Mouse (Mus musculus) spleen, postnatal 10 days (tissue): ENCODE measurements around the gene Myo16.

Source experiments
- DNase-seq, 2 experiments: peaks; one replicate each; pipeline ENCODE4 v3.0.0; 2021 to 2022; ENCODE audit warnings: low spot score in 2 of 2

Gene Myo16

DNA sequence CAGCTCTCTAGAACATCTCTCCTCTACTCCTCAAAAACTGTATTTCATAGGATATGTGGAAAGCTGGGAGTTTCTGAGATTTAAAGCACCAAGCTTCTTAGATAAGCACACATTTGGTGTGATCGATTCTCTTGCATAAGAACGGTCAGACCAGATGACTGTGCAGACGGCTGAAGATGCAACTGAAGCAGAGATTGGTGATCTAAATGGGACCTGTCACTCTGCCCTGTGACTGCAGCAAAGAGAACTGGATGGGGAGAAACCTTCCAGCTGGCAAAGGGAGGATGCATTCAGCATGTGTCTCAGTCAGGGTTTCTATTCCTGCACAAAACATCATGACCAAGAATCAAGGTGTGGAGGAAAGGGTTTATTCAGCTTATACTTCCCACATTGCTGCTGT, 318.7 kb downstream of the Myo16 start:
- no peak for DNase-seq

DNA sequence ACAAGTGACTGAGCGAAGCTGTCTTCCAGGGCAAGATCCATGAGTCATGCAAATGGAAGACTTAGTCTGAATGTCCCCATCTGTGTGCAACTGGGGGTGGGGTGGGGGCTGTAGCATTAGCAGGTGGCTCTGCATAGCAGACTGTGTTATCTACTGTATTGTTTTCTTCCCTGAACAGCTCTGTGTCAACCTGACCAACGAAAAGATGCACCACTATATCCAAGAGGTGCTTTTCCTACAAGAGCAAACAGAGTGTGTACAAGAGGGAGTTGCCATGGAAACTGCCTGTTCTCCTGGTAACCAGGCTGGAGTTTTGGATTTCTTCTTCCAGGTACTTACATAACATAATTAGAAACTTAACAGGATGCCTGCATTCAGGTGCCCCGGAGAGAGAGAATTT, 320.7 kb downstream of the Myo16 start:
- DNase-seq, result no peak

DNA sequence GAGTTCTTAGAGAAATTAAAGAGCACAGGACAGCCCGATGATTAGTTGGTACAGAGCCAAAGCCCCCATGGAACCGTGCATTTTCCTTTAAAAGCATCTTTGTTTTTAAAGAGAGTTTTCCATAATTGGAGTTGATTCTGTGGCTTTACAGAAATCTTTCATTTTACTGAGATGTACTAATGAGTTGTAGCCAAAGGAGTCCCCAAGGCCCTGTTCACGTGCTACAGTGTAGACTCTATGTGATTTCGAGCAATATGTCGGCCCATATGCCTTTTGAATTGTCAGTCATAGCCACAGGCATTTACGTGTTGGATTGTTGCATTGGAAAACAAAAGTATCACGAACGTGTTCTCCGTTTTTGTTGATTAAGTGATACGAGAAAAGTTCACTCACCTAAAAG, 325.3 kb downstream of the Myo16 start:
- DNase-seq, result no peak

DNA sequence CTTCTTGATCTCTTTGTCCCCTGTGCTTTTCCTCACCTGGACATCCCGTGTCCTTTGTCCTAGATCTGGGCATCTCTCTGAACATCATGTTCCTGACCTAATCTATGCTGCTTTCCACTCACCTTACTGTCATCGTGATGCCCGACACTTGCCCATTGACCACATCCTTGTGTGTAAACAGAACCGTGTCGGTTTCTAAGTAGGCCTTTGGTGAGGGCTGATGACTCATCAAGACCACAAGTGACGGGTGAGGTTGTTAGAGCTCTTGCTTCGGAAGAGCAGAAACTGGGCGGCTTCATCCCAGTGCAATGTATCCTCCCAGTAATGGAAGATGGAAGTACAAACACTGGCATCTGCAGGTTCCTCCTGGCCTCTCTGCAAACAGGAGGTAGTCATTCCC, 327.1 kb downstream of the Myo16 start:
- DNase-seq, result no peak

DNA sequence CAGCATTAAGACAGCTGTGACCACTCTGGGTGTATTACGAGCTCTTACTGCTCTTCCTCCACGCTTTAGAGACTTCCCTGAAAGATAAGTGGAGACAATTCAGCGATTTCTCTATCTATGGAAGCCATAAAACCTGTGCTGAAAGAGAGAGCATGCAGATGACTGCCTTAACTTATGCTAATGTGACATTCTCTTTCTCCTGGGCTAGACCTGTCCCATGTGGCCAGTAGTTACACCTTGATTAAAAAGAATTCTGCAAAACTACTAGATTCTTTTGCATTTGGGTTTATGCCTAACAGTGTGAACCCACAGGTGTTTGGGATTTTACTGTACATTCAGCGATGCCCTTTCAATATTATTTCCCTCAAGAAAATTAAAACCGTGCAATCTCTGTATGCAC, 328.4 kb downstream of the Myo16 start:
- DNase-seq, result no peak

DNA sequence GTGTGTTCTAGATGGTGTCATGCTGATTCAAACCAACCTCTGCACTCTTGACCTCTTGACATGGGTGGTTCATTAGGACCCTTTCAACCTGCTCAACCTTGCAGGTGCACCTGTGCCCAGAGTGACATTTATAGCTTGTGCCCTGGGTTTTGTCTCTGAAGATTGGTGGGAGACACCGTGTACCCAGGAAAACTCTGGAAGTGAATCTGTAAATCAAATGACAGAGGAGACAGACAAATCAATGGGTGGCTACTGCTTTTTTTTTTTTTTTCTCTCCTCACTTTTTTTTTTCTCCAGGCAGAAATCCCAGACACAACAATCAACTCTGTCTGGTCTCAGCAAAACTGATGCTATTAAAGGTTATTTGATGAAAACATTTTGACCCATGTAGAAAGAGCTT, 329.2 kb downstream of the Myo16 start:
- no peak for DNase-seq

DNA sequence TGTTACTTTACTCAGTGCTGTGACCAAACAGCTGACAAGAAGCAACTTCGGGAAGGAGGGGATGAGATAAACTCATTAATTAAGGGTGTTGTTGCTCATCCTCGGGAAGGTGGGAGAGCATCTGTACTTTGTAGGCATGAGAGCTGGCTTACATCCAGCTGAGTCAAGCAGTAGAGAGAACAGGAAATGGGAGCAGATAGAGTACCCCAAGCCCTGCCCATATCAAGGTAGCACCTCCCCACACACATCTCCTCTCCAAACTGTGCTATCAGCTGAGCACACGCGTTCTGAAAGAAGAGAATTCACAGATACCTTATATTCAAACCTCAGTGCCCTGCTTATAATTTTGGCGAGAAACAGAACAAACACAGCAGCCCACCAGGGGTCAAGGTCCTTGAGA, 330.1 kb downstream of the Myo16 start:
- DNase-seq, result no peak

DNA sequence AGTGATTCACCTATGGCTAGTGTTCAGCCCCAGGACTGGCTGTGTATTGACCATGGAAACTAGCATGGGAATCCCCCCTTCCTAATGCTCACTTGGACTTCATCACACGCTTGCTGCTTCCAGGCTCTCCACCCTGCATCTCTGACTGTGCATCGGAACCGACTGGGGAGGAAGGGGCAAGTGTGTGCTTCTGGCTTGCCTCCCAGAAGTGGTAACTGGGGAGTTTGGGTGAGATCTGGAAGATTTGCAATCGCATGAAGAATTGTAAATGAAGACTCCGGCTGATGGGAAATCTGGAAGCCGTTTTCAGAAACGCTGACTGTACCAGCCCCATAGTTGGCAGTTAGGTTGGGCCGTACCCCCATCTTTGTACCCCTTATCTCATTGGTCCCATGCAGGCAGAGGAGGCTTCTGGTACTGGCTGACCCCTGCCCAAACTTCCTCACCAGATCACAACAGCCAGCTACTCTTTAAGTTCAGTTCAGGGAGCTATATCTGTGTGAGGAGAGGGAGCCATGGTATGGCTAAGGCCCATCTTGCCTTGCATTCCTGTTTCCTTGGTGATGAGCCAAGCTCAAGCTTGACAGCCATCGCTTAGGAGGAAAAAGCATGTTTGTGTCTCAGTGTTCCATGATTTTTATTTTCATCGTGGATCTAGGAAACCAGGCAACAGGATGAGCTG, 336.2 kb downstream of the Myo16 start:
- no peak for DNase-seq

DNA sequence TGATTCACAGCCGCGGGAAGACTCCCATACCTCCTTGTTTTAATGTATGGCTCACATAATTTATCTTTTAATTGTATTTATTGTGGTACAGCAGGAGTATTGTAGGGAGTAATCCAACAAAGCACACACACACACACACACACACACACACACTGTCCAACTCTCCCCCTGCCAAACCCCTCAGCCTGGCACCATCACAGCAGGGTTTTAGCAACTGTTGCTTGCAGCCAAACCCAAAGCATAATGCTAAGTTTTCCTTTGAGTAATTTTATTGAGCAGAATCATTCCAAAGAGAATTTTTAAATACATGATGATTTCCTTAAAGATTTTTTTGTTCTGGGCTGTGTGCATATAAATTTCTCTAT, 336.7 kb downstream of the Myo16 start:
- no peak for DNase-seq

DNA sequence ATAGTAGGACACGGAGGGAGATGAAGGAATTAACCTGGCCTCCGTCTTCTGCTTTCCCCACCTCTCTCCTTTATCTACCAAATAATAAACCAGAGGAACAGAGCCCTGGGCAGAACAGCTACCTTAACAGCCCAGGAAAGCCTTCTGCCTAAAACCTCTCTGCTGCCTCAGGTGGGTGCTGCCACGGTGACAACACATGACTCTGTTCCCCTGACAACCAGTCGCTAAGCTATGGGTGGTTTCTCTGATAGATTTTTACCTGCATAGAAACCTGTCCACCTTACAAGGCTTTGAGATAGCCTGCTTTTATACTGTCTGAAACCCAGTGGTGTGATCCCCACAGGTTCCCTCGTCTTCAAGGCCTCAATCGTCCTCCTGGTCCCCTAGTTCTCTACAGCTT, 337.2 kb downstream of the Myo16 start:
- no peak for DNase-seq

DNA sequence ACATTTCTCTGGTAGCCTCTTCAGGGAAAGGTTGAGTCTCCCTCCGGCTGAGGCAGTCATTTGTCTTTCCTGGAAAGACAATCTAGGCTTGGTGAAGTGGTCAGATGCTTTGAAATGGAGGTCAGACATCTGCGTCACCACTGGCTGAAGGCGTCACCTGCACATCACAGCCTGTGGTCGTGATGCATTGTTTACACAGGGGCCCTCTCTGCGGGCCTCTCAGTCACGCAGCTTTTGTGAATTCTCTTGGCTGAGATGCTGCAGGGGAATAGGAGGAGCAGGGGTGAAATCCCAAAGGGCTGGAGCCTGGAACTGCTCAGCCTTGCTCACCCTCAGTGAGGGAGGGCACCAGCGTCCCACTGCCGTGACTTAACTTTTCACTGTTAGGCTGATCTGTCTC, 346.1 kb downstream of the Myo16 start:
- DNase-seq, result no peak

DNA sequence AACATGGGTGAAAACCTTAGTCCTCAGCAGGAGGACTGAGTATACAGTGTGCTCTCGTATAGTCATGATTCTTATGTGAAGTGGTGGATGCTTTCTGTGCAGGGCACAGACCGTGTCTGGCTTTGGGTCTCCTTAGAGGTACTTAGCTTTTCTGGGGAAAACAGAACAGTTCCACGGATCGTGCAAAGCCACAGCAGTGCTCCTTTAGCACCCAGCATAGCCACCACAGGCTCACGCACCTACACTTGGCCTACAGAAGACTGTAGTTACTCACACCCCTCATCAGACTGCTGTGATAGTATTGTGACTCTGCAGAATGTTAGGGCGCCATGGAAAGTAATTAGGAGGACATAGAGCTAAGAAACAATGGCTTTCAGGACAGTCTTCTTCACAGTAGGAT, 346.8 kb downstream of the Myo16 start:
- DNase-seq, result no peak

DNA sequence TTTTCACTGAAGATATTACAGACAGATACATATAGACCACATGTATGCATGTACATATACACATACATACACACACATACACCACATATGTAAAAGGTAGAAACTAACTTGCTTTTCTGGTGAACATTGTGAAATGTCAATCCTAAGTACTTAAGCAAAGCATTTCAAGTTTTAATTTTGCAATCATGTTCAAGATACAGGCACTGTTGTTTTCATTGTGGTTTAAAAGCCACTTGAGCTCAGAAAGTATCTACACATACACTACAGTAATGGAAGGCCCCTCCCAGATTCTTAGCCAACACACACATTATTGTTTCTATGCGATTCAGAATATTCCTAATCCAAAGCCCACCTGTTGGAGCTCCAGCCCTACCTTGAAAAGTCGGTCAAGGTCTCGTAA, 348.0 kb downstream of the Myo16 start:
- DNase-seq, result no peak

DNA sequence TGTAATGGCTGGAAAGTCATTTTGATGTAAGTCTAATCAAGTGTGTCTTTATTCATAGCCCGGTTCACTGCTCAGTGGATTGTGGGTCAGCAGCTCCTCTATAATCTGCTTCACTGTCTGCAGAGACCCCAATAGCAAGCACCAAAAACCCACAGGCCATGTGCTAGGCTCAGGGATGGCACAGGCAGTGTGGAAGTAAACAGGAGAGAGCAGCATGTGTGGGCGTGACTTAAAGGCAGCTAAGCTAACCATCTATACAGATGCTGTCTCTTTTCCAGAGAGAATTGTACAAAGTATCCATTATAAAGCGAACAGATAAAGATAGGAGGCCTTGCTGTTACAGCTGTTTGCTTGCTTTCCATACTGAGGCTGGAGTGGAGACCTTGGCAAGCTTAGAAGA, 358.4 kb downstream of the Myo16 start:
- DNase-seq, result no peak

DNA sequence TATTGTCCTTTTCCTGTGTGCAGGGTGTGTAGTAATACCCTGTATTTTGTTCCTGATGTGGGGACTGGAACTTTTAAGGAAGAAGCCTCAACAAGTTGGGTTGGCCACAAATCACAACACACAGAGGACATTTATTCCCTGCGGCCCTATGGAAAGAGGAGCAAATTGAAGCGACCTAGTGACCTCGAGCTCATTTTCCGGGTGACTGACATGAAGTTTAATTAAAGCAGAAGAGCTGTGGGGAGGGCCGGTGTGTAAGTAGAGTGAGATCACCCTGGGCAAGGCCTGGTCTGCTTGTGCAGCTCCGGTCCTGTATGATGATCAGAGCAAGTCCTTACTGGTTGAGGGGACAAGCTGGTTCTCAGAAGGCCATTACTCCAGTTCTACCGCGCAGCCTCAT, 363.7 kb downstream of the Myo16 start:
- no peak for DNase-seq

DNA sequence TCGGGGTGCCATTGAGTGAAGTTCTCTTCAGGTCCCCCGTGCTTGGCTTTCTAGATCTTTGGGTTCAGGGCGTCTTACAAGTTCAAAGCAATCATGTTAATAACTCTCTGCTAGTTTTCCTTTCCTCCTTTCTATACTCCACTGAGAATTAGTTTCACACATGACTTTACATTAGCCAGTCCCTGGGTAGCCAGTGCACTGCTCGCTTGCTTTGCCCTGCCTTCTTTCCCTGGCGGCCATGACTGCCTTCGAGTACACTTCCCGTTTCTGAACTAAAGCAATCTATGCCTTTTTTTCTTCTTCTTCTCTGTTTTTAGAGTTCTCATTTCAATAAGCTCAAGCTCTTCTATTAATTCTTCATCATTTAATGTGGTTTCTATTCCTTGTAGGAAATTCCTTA, 365.6 kb downstream of the Myo16 start:
- no peak for DNase-seq

DNA sequence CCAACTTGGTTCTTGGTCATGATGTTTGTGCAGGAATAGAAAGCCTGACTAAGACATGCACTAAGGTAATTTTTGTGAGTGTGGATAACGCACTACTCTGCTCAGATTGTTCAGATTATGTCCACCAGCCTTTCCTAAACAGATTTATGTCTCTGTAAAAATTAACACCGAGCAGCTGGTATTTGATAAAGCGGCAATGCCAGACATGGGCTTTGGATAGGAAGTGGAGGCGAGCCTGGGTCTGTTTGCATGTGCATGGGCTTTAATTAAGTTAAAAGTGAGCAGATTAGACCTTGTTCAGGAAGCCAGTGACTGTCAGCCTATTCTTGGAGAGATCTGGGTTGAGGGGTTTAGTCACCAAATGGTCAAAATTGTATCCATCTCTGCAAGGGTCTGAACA, 367.8 kb downstream of the Myo16 start:
- no peak for DNase-seq

DNA sequence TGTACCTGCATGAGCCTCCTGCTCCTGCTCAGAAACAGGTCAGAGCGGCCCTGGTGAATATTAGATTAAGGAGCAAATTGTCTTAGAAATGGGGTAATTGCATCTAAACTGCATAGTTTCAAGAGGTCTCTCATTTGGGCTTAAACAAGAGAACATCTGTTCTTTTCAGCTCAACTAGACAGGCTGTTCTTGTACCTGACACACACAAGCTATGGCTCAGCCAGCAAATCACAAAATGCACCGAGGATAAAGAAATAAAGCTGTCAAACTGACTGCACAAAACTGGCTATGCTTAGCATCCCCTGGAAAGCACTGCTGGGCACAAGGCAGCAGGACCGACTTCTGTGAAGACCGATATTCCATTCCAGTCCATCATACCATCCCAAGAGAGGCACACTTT, 372.0 kb downstream of the Myo16 start:
- no peak for DNase-seq

DNA sequence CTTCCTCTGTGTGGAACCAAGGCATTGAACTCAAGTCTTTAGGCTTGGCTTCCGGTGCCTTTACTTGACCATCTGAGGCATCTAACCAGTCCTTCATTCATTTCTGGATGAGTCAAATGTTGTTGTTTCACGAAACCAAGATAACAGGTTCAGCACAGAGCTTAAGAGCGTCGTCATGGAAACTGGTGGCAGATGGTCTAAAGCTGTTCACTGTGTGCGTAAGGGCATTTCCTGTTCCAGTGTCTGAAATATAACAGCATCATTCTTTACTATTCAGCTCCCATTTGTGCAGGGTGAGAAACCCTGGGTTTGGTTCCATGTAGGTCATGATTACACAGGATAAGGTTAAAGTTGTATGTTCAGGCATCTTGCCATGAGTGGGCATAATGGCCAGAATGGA, 372.9 kb downstream of the Myo16 start:
- DNase-seq, result no peak

DNA sequence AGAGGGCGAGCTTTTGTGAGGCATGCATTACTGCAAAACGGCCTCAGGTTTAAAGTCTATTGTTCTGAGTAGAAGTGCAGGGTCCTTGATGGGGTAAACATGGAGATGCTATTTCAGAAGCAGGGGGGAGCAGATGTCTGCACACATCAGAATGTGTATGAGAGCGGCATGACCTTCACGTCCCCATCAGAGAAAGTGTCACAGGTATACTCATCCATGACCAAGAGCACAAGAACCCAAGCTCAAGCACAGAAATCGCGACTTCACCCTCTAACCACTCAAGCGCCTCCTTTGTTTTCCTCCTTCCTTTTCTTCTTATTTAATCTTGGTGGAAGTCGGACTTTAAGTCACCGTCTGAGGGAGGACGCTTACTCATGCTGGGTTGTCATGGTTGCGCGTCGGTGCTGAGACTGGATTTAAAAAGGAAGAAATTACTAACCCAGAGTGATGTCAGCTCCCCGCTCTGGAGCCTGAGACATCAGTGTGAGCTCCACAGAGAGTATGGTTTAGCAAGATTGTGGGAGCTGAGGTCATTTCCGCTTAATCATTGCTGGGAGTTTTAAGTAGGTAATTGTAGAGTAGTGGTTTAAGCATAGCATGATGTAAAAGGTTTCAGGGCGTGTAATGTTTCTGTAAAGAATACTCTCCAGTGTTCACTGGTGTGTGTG, 381.0 kb downstream of the Myo16 start:
- DNase-seq, result no peak

DNA sequence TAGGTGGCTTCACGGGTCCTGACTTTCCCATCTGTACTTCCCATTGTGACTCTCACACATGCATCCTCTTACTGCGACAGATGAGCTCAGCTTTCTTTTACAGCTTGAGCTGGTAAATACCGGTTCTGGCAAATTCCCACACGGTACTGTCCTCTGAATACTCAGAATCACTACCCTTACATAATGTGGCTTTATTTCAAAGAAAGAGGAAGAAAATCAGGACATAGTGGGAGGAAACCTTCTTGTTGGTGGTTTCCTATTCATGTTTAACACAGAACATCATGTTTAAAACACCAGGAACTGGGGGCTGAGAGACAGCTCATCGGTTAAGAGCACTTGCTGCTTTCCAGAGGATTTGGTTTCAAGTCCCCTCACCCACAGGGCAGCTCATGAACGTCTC, 384.6 kb downstream of the Myo16 start:
- no peak for DNase-seq

DNA sequence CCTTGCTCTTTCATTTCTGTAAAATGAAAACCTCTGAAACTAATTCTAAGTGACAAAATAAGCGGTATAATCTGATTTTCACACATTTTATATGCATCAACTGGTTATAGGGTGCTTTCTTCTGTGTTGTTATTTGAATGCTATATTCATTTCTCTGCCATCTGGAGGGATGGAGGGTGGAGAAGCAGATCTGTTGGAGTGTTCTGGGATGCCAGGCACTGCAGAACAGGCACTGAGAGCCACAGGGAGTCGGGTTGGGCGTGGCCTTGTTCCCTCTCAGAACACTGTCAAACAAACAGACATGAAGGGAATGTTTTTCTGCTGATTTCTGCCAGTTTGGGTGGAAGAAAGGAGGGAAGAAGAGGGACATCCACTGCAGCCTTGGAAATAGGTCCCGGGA, 386.0 kb downstream of the Myo16 start:
- DNase-seq, result no peak

DNA sequence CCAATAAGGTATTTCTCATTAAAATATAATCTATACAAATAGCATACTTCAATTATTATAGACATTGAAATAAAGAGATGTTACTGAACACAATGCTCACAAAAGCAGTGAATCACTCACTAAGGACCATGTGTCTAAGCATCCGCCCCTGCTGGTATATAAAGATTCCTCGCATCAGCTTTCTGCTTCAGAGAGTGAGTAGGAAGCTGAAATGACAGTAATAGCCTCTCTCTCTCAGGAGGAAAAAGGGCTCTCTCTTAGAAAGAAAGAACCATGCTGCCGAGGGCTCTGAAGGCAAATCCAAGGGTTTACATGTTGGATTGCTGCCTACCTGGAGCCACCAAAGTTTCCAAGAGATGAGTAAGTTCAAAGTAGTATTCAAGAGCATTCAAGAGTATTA, 392.2 kb downstream of the Myo16 start:
- no peak for DNase-seq

DNA sequence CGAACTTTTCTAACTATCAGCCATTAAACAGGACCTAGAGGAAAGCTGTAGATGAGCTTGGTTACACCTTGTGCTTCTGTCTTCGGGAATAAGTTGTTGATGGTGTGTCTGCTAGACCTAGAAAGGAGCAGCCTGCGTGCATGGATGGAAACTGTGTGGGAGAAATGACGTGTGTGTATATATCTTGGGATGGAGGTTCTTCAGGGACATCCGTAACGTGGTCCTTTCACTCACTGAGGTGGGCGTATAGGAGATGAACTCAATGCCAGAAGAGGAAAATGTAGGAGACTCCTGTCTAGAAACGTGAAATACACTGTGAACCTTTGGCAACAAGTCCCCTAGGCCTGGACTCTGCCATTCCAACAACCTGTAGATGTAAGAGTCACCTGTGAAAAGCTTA, 392.8 kb downstream of the Myo16 start:
- no peak for DNase-seq
